Mouse (Mus musculus) spleen, adult 12 weeks (tissue): ENCODE measurements around the gene Slc26a8.

Experiments
- DNase-seq: peaks from one replicate; pipeline ENCODE4 v3.0.0; 2022; ENCODE audit warnings: low spot score

Gene Slc26a8

GRCm38 (mm10) chr17:28591476-28591875 lies 98.6 kb downstream of the Slc26a8 start:
- DNase-seq = peak; percentile 40

- no peak for DNase-seq
These were observed 99.4 kb downstream of the Slc26a8 start for GRCm38 (mm10) chr17:28590596-28590995.

GRCm38 (mm10) chr17:28588591-28588990 lies 101.4 kb downstream of the Slc26a8 start:
- DNase-seq = no peak
